Mouse (Mus musculus) T-helper 17 cell (primary cell): ENCODE results near the gene Mak.

Experiments
- in situ Hi-C, 2 experiments: fragments of 300-600 bp; cut with MboI, MseI; formaldehyde crosslinking; loops; 1 replicate in 1 of 2; 2 replicates in 1 of 2; pipeline ENCODE4 v1.15.1; 2025; ENCODE audit warnings: high pct_unique_total_duplicates in 2 of 2

Mak gene

DNA sequence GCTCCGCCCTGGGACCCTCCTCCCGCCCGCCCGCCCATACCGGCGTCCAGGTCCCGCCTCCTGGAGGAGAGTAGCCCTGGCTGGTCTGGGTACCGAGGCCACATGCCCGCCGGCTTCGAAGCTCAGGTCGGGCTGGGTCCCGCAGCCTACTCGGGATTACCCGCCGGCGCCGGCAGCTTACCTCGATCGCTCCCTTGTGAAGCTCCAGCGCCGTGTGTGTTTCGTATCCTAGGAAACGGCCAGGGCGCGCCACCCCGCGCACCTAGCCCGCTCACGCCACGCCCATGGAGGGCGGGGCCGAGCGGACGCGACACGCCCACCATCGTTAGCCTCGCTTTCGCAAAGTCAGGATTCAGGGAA, at the start of gene Mak:
Gene Mak (minus strand): TSS at position 286 of the 360 bp plus-strand sequence.
- in situ Hi-C loops, result no loop called here

DNA sequence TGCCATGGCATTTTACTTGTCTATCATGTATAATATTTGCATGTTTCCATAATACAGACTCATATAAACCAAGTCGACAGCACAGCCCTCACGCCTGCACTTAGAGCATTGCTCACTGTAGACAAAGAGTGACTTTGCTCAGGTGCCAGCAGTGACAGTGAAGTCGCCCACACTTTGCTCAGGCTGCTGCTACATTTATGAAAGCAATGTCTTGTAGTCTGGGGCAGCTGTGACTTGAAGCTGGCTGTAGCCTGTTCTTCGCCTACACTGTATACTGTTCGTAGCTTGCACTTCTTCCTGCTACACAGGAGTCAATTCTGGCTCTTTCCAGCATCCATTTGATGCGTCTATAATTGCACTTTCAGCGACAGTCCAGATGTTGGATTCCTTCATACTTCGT, 49.6 kb upstream of the Mak start:
- in situ Hi-C loops, result no loop called here

DNA sequence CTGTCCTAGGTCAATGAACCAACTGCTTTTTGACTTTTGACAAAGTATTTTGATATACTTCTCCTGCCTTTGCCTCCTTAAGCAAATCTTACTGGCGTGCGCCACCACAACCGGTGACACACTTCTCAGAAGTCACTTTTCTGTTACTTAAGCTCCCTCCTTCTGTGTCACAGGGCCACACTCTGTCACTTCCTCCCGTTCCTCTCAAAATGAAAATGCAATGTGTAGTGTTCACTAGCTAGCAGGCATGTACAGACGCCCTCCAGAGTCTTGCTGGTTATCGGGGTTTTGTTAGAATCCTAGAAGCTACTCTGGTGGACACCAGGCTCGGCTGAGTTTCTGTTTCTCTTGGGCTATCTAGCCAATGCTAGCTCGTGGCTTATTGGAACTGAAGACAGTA, 48.8 kb upstream of the Mak start:
- in situ Hi-C loops, result no loop called here

DNA sequence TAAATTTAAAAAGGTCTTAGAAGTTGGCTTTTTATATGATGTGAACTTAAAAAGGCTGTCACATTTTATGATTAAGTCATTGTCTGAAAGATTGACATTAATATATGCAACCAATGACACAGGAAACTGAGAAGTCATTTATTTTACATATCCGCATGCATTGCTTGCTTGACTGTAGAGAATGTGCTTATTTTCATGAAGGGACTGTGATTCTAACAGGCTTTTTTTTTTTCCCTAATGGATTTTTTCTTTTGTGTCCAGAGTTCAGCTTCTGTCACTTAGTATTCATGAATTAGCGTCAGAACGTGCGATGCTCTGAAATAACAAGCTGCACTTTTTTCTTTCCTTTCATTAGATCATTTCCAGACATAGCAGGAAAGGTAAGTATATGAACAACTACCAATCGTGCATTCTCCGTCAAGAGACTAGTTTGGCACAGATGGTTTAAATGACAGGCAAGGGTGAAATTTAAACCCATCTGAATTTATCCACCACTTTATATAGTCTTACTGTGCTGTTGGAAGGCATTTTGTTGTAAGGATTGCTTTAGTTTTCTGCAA, 44.2 kb upstream of the Mak start:
- in situ Hi-C loops, result no loop called here

DNA sequence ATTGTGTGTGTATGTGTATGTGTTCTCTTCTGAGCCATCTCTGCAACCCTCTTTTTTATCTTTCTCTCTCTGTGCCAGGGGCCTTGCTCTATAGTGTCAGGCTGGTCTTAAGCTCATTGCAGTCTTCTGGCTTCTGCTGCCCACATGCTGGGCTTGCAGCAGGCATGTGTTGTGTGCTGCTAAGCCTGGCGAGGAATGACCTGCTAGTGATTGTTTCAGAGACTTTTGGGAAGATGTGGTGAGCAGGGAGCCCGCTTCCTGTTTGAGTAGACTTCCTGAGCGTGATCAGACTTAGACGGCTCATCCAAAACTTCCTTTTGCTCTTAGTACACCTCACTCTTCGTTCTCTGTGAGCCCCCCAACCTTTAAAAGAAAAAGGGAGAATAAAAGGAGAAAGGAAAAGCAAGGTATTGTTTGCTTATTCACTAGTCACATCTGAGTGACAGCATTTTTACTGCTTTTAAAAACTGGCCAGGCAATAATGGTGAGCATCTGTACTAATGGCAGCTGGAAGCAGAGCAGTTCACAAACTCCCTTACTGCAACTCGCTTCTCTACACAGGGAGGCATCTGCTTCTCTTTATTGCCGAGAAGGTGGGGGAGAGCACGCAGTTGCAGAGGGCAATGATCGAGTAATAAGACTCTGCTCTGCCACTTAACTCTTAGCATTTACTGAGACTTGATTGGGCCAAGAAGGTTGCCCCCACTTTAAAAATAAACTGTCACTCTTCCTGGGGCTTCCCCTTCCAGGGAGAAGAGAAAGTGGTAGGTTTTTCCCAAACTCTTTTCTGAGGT, 39.8 kb upstream of the Mak start:
- in situ Hi-C loops, result loop anchor here in 1 of 2 experiments (10.0 kb wide), 1 partner anchor 215 kb away; no protein-coding TSS in a partner anchor

DNA sequence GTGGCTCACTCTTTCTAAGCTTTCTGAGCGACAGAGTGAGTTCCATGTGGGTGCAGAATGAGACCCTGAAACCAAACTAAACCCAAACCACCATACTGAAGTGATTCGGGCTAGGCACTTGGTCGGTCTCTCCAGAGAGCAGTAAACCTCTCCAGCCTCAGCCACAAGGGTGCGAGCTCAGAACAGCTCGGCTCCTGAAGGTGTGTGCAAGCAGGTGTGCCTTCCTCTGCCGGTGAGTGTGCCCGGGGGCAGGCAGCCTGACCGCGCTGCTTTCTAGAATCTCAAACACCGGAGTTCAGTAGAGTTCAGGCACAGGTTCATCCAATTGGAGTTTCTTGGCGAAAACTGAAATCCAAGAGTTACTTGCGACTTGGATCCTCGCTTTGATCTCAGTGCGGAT, 34.4 kb upstream of the Mak start, which contains the start of gene Sycp2l:
Gene Sycp2l (plus strand): TSS at position 368 of the 400 bp plus-strand sequence.
- in situ Hi-C loops, result loop anchor here in 1 of 2 experiments (10.0 kb wide), 1 partner anchor 209 kb away; no protein-coding TSS in a partner anchor

DNA sequence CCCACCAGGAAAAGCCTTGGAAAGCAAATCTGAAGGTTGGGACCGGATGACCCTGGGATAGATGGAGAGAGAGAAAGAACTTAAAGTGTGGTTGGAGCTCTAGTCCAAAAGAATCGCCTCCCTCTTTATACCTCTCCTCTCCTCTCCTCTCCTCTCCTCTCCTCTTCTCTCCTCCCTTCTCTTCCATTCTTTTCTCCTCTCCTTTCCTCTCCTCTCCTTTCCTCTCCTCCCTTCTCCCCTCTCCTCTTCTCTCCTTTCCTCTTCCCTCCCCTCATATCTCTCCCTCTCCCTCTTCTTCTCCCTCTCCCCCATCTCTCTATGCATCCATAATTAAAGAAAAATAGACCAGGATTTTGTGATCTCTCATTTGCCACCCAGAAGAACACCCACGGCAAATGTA, 31.4 kb upstream of the Mak start, which contains the start of gene Gcm2:
Gene Gcm2 (minus strand): TSS at position 101 of the 400 bp plus-strand sequence.
- in situ Hi-C loops, result loop anchor here in 1 of 2 experiments (10.0 kb wide), 1 partner anchor 206 kb away; no protein-coding TSS in a partner anchor

DNA sequence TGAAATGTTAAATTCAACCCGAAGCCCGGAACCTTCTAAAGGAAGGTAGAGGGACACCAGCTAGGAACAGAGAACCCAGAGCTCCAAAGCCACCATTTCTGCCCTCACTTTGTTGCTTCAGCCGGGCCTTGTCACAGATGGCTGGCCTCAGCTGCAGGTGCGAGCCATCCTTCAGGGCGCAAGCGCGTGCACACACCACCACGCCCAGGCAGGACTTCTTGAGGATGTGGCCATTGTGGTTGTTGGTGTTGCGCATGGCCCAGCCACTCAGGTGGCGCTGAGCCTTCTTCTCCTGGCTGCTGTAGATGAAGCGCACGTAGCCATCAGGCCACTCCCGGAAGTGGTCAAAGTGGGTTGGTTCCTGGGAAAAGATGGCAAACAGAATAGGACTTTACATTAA, 26.0 kb upstream of the Mak start:
- in situ Hi-C loops, result no loop called here

DNA sequence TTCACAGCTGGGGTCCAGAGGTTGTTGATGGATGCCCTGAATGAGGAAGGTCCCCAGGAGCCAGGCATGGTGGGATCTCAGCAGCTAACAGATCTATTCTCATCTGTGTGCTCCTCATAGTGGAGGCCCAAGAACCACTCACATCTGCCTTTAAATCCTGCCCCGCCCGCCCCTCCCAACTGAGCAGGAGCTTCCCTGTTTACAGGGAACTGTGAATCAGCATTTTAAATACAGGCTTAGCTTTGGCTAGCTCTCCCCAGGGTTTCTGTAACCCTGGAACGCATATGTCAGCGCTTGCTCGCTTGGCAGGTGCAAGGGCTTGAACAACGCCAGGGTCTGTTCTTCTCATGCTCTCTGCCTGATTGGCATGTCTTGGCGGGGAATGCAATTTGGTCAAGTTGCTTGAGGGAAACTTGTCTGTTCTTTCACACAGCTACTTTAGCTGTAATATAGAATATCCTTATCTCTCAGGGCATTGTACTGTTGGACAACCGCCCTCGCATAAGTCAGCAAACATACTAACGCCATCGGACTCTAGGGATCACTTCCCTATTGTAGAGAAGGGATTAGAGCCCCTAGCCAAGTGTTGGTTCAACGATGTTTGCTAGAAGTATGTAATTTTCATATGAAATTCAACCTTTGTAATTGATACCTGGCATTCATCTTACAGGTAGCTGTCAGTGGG, 24.5 kb upstream of the Mak start:
- in situ Hi-C loops, result no loop called here

DNA sequence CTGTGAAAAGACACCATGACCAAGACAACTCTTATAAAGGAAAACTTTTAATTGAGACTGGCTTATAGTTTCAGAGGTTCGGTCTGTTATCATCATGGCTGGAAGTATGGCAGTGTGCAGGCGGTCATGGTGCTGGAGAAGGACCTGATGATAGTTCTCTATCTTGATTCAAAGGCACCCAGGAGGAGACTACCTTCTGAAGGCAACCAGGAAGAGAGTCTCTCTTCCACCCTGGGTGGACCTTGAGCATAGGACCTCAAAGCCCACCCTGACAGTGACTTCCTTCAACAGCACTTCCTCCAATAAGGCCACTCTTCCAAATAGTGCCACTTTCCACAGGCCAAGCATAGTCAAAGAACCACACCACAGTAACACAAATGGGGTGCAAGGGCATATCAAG, 20.5 kb upstream of the Mak start:
- in situ Hi-C loops, result no loop called here

DNA sequence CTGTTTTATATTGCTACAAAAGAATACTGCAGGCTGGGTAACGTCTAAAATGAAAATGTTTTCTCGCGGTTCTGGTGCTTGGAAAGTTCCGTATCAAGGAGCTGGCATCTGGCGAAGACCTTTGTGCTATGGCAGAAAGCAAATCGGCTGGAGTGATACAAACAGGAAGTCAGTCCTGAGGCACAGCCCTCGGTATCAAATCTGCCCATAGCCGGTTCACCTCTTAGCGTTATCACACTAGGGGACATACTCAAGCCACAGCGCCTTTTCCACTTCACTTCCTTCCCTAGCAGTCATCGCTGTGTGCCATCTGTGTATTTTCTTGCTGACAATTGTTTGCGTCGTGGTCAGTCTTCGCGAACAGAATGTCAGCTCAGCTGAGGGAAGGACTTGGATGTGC, 18.8 kb upstream of the Mak start:
- in situ Hi-C loops, result no loop called here

DNA sequence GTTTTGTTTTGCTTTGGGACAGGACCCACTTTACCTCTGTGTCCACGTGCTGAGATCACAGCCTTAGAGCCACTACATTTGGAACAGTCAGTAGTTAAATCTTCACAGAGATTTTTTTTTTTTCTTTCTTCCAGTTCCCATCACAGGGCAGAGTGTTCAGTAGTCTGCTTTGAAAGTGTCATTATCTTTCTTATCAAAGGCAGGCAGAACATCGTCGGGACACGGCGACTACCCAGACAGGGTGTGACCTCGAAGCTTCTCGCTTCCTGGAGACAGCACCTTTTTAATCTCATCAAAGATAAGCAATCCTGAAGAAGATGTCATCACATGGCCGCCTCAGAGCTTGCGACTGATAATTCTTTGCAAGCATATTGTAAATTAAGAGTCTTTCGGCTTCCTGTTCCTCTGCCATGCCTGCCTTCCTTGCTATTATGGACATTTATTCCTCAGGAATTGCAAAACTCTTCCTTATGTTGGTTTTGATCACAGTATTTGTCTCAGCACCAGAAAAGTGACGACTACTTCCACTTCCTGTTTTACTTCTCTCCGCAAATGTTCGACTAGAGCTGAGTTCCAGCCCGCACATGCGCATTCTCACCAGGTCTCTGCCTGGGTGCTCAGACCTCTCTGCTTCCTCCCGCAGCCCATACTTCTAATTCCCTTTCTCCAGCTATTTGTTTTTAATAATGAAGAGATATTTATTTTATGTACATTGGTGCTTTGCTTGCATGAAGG, 18.0 kb upstream of the Mak start:
- in situ Hi-C loops, result no loop called here

DNA sequence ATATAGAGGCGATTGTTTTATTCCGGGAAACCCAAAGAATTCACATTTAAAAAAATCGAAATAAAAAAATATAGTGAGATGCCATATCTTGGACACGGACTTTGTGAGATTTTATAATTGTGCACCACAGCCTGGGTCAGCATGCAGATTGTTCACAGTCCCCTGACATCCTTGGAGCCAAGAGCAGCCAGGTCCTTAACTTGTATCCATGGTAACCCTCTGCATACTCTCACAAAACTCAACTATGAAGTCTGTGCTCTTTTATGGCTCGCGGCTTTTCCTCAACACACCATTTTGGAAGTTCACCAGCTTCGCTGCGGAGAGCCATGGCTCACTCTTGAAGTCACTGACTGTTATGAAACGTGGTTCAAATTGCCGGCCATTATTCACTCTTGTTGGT, 14.7 kb upstream of the Mak start:
- in situ Hi-C loops, result no loop called here

DNA sequence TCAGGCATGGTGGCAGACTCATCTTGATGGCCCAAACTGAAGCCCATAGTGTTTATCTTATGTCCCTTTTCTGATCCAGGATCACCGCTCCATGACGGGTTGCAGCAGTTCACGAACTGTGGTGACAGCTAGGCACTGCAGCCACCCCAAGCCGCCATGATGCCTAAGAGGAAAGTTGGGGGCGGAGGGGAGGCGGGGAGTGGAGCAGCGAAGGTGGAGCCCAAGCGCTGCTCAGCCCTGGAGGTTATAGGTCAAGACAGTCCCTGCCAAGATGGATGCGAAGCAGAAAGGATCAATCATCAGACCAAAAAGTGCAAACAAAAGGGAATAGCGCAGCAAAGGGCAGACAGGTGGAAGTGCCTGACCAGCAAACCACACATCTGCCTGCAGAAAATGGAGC, 11.8 kb upstream of the Mak start:
- in situ Hi-C loops, result no loop called here

DNA sequence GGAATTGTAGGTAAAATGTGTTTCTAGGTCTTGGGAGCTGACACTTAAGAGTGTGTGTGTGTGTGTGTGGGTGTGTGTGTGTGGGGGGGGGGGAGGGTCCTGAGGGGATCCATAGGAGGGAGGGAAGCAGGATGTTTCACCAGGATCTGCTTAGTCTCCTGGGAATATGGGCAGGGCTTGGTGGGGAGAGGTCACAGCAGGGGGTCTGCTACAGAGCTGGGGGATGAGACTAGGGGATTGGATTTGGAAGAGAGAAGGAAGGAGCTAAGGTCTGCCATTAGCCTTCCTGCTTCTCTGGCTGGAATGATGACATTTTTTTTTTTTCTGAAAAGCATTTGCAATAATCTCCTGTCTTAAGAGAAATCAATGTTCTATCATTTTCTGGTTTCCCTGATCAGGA, 9.2 kb upstream of the Mak start:
- in situ Hi-C loops, result loop anchor here (5.0 kb wide), 1 partner anchor 149 kb away; no protein-coding TSS in a partner anchor

DNA sequence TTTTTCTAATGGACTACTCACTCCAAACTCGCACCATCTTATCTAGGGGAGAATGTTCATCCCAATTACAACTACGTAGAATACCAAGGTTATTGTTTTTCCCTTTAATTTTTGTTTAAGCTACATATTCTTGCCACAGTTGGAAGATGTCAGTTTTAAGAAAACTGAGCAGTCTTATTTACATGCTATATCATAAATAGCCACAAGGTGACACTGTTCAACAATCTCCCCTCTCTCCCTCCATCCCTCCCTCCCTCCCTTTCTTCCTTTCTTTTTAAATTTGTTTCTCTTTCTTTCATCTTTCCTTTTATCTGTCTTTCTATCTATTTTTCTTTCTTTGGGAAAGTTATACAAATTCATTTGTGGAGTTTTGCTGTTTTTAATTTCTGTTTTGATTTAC, 5.6 kb upstream of the Mak start:
- in situ Hi-C loops, result loop anchor here (5.0 kb wide), 1 partner anchor 152 kb away; no protein-coding TSS in a partner anchor

DNA sequence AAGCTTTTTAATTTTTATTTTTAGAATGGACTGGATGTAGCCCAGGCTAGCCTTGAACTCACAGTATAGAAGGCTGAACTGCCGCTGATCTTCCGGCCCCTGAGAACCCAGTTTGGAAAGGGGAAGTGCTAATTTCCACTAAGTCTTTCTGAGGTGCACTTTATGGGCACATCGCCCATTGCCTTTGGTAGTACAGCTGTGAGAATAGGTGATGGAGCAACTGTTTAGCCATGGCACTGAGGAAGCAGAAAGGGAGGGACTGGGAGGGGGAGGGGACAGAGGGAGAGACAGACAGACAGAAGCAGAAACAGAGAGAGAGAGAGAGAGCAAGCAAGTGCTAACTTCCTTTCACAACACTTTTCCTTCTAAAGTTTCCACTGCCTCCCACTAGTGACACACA, 5.0 kb upstream of the Mak start:
- in situ Hi-C loops, result no loop called here

DNA sequence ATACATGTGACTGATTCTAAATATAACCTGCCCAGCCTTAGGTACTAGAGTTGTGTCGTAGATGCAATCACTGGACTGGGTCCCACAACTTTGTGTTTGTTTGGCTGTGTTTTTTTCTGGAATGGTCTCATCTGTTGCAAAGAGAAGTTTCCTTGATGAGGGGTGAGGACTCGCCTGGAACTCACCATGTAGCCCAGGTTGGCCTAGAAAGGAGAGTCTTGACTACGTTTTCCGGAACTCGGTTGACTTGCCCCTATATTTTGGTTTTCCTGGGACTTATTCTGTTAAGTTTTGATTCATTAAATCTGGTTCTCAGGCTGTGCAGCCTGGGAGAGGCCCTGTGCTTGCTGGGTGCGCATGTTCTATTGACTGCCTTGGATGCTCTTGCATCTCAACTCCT, 1.2 kb upstream of the Mak start:
- in situ Hi-C loops, result no loop called here

DNA sequence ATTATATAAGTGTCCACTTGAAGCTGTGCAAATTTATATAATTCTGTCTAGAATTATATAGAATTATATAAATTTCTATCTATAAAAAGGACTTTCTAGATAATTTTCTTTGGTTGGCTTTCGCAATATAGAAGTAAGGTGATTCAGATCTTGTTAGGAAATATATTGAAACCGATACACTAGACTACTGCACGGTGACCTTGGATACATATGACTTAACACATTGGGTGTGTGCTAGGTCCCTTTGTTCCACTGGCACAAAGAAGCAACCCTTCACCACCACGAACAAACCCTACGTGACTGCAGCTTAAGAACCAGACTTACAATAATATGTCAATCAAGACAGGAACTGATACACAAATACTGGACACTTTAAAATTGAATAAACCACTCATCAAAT, 353 bp upstream of the Mak start:
- in situ Hi-C loops, result no loop called here

DNA sequence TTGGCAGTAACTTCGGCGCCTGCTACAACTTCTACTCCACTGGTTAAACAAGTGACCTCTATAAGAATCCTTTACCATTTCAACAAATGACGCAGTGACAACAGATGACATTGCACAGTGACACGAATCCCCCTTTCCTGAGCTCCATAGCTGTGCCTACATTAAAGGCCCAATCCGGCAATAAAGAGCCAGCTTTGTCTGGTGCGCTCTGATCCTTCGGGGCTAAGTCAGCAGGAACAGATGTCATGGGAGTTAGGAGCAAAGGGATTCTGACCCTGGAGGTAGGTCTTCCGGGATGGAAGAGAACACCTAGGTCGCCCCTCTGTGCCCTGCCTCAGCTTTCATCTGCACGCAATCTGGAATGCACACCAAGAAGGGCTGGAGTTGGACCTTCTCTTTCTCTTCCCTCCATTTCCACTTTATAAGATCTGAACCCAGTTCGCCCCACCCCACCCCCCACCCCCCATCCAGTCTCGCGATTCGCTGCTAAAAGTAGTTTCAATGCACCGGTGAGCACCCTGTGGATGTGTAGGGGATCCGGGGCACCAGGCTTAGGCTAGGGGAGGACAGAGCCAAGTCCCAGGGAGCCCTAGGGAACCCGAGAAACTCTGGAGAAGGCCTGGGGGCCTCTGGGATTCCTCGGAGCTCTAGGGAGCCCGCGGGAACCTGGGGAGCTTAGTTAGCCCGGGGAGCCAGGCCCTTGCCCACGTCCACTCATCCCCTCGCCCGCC, 651 bp downstream of the Mak start:
- in situ Hi-C loops, result no loop called here

DNA sequence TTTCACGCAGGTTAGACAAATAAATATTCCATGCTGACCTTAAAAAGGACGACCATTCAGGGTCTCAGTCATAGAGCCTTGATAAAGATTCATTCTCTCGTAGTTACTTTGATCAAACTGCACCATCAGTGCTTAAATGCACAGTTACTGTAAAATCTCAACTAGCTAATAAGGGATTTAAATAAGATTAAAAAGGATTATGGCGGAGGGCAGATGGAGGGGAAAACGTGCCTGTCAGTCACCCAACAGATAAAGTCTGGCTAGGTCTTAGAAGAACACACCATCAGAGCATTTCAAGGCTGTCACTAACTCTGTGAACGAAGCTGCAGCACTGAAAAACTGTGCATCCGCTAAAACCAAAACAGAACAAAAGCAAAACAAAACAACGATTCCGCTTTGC, 1.6 kb downstream of the Mak start:
- in situ Hi-C loops, result no loop called here
